Mouse (Mus musculus): ENCODE measurements around the gene A230050P20Rik. TPM values are rescaled to one million over a fixed set of nuclear protein-coding genes. Genes with fewer than 3 reads are reported as not detected.

The A230050P20Rik gene
- polyA plus RNA-seq, 1 experiment, result 23.5 TPM

DNA sequence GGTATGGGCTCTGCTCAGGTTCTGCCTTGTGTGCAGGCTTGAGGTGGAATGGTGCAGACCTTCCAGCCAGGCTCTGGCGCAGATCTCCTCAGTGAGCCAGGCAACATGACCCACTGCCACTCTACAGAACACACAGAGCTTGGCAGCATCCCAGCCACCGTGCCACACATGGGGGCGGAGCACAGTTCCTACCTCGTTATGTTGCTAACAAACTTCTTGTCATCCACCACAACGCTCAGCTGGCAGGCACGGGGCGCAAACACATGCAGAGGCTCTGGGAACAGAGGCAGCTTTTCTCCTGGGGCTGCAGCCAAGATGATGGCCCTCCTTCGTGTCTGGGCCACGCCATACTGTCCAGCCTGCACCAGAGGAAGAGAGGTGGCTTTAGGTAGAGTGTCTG is 41.5 kb downstream of the A230050P20Rik start:
- TF ChIP-seq POLR2A (IDR thresholded peaks at IDR 0.05; ENCODE audit: borderline replicate concordance, low read depth, low read length) (no peak), CTCF (IDR thresholded peaks at IDR 0.05; ENCODE audit: low read depth, low read length) (no peak)
- no peak overlapping the region for H3K4me3 ChIP-seq (ENCODE audit: insufficient read depth, low read length)
- H3K27ac ChIP-seq (ENCODE audit: insufficient read depth, low read depth, low read length), result no peak overlapping the region
- H3K4me1 ChIP-seq (ENCODE audit: control insufficient read depth, insufficient read depth, low read length), result no peaks in the 10 kb centered on the region

GRCm38 (mm10) chr9:20916160-20916559 is 47.7 kb downstream of the A230050P20Rik start:
- Histone ChIP-seq H3K27ac (ENCODE audit: insufficient read depth, low read depth, low read length) (no peak overlapping the region), H3K4me1 (ENCODE audit: control insufficient read depth, insufficient read depth, low read length) (no peaks in the 10 kb centered on the region), H3K4me3 (ENCODE audit: insufficient read depth, low read length) (no peak overlapping the region)
- TF ChIP-seq POLR2A (IDR thresholded peaks at IDR 0.05; ENCODE audit: borderline replicate concordance, low read depth, low read length) (no peak), CTCF (IDR thresholded peaks at IDR 0.05; ENCODE audit: low read depth, low read length) (peak; percentile 17; the same call in 1 of the 2 replicates)

DNA sequence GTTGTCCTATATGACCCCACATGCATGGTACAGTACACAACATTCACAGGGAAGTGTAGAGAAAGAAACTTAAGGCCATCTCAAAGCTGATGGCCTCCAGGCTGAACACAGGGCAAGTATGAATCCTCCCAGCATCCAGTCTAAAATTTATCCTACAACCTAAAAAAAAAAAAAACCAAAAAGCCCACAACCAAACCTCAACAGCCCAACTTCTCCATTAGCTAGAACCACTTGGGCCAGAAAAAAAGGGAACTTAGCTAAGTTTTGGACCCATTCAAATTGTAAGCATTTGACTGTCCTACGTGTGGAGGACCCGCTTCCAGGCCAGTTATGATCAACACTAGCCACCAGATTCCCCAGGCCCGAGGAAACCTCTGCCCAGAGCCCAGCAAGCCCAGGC is 54.8 kb downstream of the A230050P20Rik start:
- H3K27ac ChIP-seq (ENCODE audit: insufficient read depth, low read depth, low read length), result no peak overlapping the region
- peaks cover 3% of the 10 kb centered on the region; the same call in 1 of the 2 replicates for H3K4me1 ChIP-seq (ENCODE audit: control insufficient read depth, insufficient read depth, low read length)
- H3K4me3 ChIP-seq (ENCODE audit: insufficient read depth, low read length), result no peak overlapping the region
- TF ChIP-seq POLR2A (IDR thresholded peaks at IDR 0.05; ENCODE audit: borderline replicate concordance, low read depth, low read length) (no peak), CTCF (IDR thresholded peaks at IDR 0.05; ENCODE audit: low read depth, low read length) (no peak)

Other genes with a start within 250 kb of the A230050P20Rik start
- 309 and 316 TPM in 2 replicates for gene Ubl5, start 225.8 kb upstream of the A230050P20Rik start, polyA plus RNA-seq (2012; ENCODE audit: insufficient read depth, insufficient read length, missing spikeins)
- 15.7 and 16.7 TPM in 2 replicates for gene Fbxl12, start 223.9 kb upstream of the A230050P20Rik start, polyA plus RNA-seq (2012; ENCODE audit: insufficient read depth, insufficient read length, missing spikeins)
- 11.4 and 11.5 TPM in 2 replicates for gene Pin1, start 216.5 kb upstream of the A230050P20Rik start, polyA plus RNA-seq (2012; ENCODE audit: insufficient read depth, insufficient read length, missing spikeins)
- not detected in 2 replicates for gene Olfm2, start 122.3 kb upstream of the A230050P20Rik start, polyA plus RNA-seq (2012; ENCODE audit: insufficient read depth, insufficient read length, missing spikeins)
- gene Col5a3, start 53.6 kb upstream of the A230050P20Rik start, polyA plus RNA-seq (2012; ENCODE audit: insufficient read depth, insufficient read length, missing spikeins), result 0.15 and 0.31 TPM in 2 replicates
- gene Rdh8, start 50.1 kb upstream of the A230050P20Rik start, polyA plus RNA-seq (2012; ENCODE audit: insufficient read depth, insufficient read length, missing spikeins), result not detected in 2 replicates
- gene Angptl6, start 11.1 kb downstream of the A230050P20Rik start, polyA plus RNA-seq (2012; ENCODE audit: insufficient read depth, insufficient read length, missing spikeins), result 1.4 and 1.7 TPM in 2 replicates
- 9.2 and 11.9 TPM in 2 replicates for gene Ppan, start 19.5 kb downstream of the A230050P20Rik start, polyA plus RNA-seq (2012; ENCODE audit: insufficient read depth, insufficient read length, missing spikeins)
- 65.4 and 71.5 TPM in 2 replicates for gene Eif3g, start 30.0 kb downstream of the A230050P20Rik start, polyA plus RNA-seq (2012; ENCODE audit: insufficient read depth, insufficient read length, missing spikeins)
- gene Dnmt1, start 91.2 kb downstream of the A230050P20Rik start, polyA plus RNA-seq (2012; ENCODE audit: insufficient read depth, insufficient read length, missing spikeins), result 53.0 and 54.5 TPM in 2 replicates
- 46.5 and 48.2 TPM in 2 replicates for gene S1pr2, start 108.1 kb downstream of the A230050P20Rik start, polyA plus RNA-seq (2012; ENCODE audit: insufficient read depth, insufficient read length, missing spikeins)
- 52.7 and 61.3 TPM in 2 replicates for gene Mrpl4, start 134.1 kb downstream of the A230050P20Rik start, polyA plus RNA-seq (2012; ENCODE audit: insufficient read depth, insufficient read length, missing spikeins)
- gene Icam1, start 147.3 kb downstream of the A230050P20Rik start, polyA plus RNA-seq (2012; ENCODE audit: insufficient read depth, insufficient read length, missing spikeins), result 67.4 and 79.0 TPM in 2 replicates
- gene Icam4, start 160.7 kb downstream of the A230050P20Rik start, polyA plus RNA-seq (2012; ENCODE audit: insufficient read depth, insufficient read length, missing spikeins), result not detected in 2 replicates
- 0.31 TPM in 1 of 2 replicates, not detected in the other for gene Icam5, start 163.4 kb downstream of the A230050P20Rik start, polyA plus RNA-seq (2012; ENCODE audit: insufficient read depth, insufficient read length, missing spikeins)
- not detected in 2 replicates for gene Zglp1, start 198.5 kb downstream of the A230050P20Rik start, polyA plus RNA-seq (2012; ENCODE audit: insufficient read depth, insufficient read length, missing spikeins)
- gene Gm49373, start 204.5 kb downstream of the A230050P20Rik start, polyA plus RNA-seq (2012; ENCODE audit: insufficient read depth, insufficient read length, missing spikeins), result not detected in 2 replicates
- 24.8 and 32.1 TPM in 2 replicates for gene Fdx1l, start 205.0 kb downstream of the A230050P20Rik start, polyA plus RNA-seq (2012; ENCODE audit: insufficient read depth, insufficient read length, missing spikeins)
- gene Gm38431, start 223.4 kb downstream of the A230050P20Rik start, polyA plus RNA-seq (2012; ENCODE audit: insufficient read depth, insufficient read length, missing spikeins), result 0.56 and 1.3 TPM in 2 replicates
- 31.2 and 35.4 TPM in 2 replicates for gene Raver1, start 223.4 kb downstream of the A230050P20Rik start, polyA plus RNA-seq (2012; ENCODE audit: insufficient read depth, insufficient read length, missing spikeins)